Mouse (Mus musculus): ENCODE results near the gene Tnrc6a.

GRCm38 (mm10) chr7:123124299-123124716, 623 bp downstream of the Tnrc6a start:
- TF ChIP-seq CTCF (IDR thresholded peaks at IDR 0.05; ENCODE audit: low read depth, low read length) (no peak), POLR2AphosphoS5 (IDR thresholded peaks at IDR 0.05; ENCODE audit: insufficient replicate concordance, low read depth, low read length) (no peak), TAL1 (conservative IDR thresholded peaks at IDR 0.05; ENCODE audit: low read depth, low read length) (no peak)

All from G1E (cell line).